Mouse (Mus musculus) neutrophil, adult 83 days (primary cell): Measurements from ENCODE around the gene Th. TPM values are rescaled to one million over a fixed set of nuclear protein-coding genes. Genes with fewer than 3 reads are reported as not detected.

Experiments used
- total RNA-seq, 2 experiments: library from RNA; stranded (reverse); gene quantifications; one replicate each; pipeline ENCODE4 v1.2.4; 2023

Th gene
- not detected for total RNA-seq

GRCm38 (mm10) chr7:142931028-142931427 lies at the start of gene Th:
TSS of gene Th (minus strand) at chr7:142931128.

DNA sequence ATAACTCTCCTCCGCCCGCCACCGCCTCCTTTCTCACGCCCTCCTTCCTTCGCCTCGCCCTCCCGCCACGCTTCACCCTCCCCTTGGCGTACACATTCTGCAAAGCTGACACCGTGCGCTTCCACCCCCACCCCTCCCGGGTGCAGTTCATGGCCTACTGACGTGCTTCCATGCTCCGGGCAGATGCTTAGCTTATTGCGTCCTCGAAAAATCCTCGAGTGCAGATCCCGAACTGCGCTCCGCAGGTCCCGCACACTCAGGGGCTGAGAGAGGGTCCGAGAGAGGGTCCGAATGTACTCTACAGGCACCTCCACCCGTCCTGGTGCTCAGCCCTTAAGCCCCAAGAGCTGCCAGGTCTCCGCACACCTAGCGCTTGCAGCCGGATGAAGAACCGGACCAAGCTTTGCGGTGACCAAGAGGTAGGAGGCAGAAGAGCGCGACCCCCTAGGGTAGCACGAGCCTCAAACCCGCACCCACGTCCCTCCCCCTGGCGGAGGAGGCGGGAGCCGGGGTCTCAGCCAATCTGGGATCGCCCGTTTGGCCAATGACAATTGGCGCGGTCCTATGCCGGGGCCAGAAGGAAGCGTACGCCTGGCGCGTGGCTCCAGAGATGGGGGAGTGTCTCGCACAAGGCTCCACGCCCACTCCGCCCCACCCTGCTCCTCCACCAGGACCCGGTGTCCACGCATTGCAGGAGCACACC lies 38.0 kb upstream of the Th start, which contains the start of gene Ascl2:
Gene Ascl2, minus strand, starts transcription at position 456 of the 703 bp plus-strand sequence.

Other genes starting within 250 kb of the Th start
- gene Ins2, start 187.7 kb downstream of the Th start, total RNA-seq: not detected
- 1 to 10 TPM; 2.4 to 2.5 TPM for gene Ascl2, start 38.1 kb upstream of the Th start, total RNA-seq
- 10 to 100 TPM; 54.2 to 68.9 TPM for gene Tspan32, start 73.9 kb upstream of the Th start, total RNA-seq
- gene Cd81, start 121.6 kb upstream of the Th start, total RNA-seq: 10 to 100 TPM; 57.3 to 67.3 TPM
- gene Tssc4, start 138.1 kb upstream of the Th start, total RNA-seq: 10 to 100 TPM; 17.8 to 18.4 TPM
- not detected for gene Trpm5, start 163.5 kb upstream of the Th start, total RNA-seq
- gene Kcnq1, start 175.2 kb upstream of the Th start, total RNA-seq: not detected